Mouse (Mus musculus) myocyte (in vitro differentiated cells): ENCODE measurements around the gene Spag9. TPM values are rescaled to one million over a fixed set of nuclear protein-coding genes. Genes with fewer than 3 reads are reported as not detected.

Source experiments
- H3K27me3 ChIP-seq: one replicate; pipeline ENCODE4 v1.6.1; 2011; ENCODE audit not compliant: control insufficient read depth, insufficient read depth, insufficient read length
- H3K36me3 ChIP-seq: one replicate; pipeline ENCODE4 v1.6.1; 2011; ENCODE audit not compliant: control insufficient read depth, insufficient read depth
- H3K4me2 ChIP-seq: one replicate; pipeline ENCODE4 v1.6.1; 2011; ENCODE audit warnings: low read depth, control low read depth
- H3K4me3 ChIP-seq: one replicate; pipeline ENCODE4 v1.5.1; 2011; ENCODE audit warnings: mild to moderate bottlenecking, control low read depth, moderate library complexity
- H3K79me2 ChIP-seq: one replicate; pipeline ENCODE4 v1.6.1; 2011; ENCODE audit not compliant: control insufficient read depth, insufficient read depth
- H3ac ChIP-seq: one replicate; pipeline ENCODE4 v1.6.1; 2011; ENCODE audit not compliant: control insufficient read depth, insufficient read length
- CEBPB ChIP-seq: IDR thresholded peaks from 2 replicates; pipeline ENCODE4 v1.6.1; 2011; ENCODE audit warnings: mild to moderate bottlenecking, moderate library complexity; ENCODE audit not compliant: poor library complexity, insufficient read depth, severe bottlenecking
- E2F4 ChIP-seq: IDR thresholded peaks from one replicate; pipeline ENCODE4 v1.6.1; 2011; ENCODE audit warnings: mild to moderate bottlenecking, control low read depth, moderate library complexity; ENCODE audit not compliant: insufficient read depth
- MAX ChIP-seq: IDR thresholded peaks from one replicate; pipeline ENCODE4 v1.6.1; 2011; ENCODE audit warnings: low read depth, mild to moderate bottlenecking, control low read depth
- MYOD1 ChIP-seq, 3 experiments: IDR thresholded peaks; one replicate each; pipeline ENCODE4 v1.6.1; 2011; ENCODE audit warnings: control low read depth in 2 of 3, low read depth in 2 of 3, mild to moderate bottlenecking in 2 of 3, moderate library complexity in 1 of 3; ENCODE audit not compliant: insufficient read length in 2 of 3, control insufficient read depth in 1 of 3
- MYOG ChIP-seq, 3 experiments: IDR thresholded peaks; one replicate each; pipeline ENCODE4 v1.6.1; 2011; ENCODE audit warnings: control low read depth in 2 of 3, low read depth in 2 of 3, mild to moderate bottlenecking in 2 of 3; ENCODE audit not compliant: insufficient read length in 2 of 3, control insufficient read depth in 1 of 3, insufficient read depth in 1 of 3
- POLR2A ChIP-seq: IDR thresholded peaks from one replicate; pipeline ENCODE4 v1.6.1; 2011; ENCODE audit warnings: low read depth, mild to moderate bottlenecking, control low read depth, moderate library complexity; ENCODE audit not compliant: insufficient read length
- POLR2AphosphoS2 ChIP-seq: IDR thresholded peaks from one replicate; pipeline ENCODE4 v1.6.1; 2011; ENCODE audit warnings: low read depth, control low read depth; ENCODE audit not compliant: insufficient read length
- REST ChIP-seq: IDR thresholded peaks from one replicate; pipeline ENCODE4 v1.6.1; 2011; ENCODE audit warnings: mild to moderate bottlenecking, control low read depth, moderate library complexity; ENCODE audit not compliant: insufficient read depth, insufficient read length
- SRF ChIP-seq: IDR thresholded peaks from one replicate; pipeline ENCODE4 v1.6.1; 2011; ENCODE audit warnings: low read depth; ENCODE audit not compliant: control insufficient read depth, insufficient read length
- TCF12 ChIP-seq: IDR thresholded peaks from one replicate; pipeline ENCODE4 v1.6.1; 2011; ENCODE audit warnings: mild to moderate bottlenecking, control low read depth; ENCODE audit not compliant: poor library complexity, insufficient read depth, severe bottlenecking
- TCF3 ChIP-seq: IDR thresholded peaks from one replicate; pipeline ENCODE4 v1.6.1; 2011; ENCODE audit warnings: low read depth, control low read depth; ENCODE audit not compliant: insufficient read length
- USF1 ChIP-seq: IDR thresholded peaks from one replicate; pipeline ENCODE4 v1.6.1; 2011; ENCODE audit warnings: low read depth, mild to moderate bottlenecking, control low read depth, moderate library complexity
- polyA plus RNA-seq: library from polyadenylated mRNA; unstranded; fragments of >200 nt; fragmentation: generic; extraction: Trizol; gene quantifications from one replicate; pipeline ENCODE4 v1.2.1, GENCODE M21; 2012; ENCODE audit warnings: missing spikeins

Spag9 gene
- polyA plus RNA-seq, 1 experiment, result 16.9 TPM

GRCm38 (mm10) chr11:94134076-94134838, 138.4 kb downstream of the Spag9 start:
- H3ac ChIP-seq, result no peak overlapping the region
- no peaks in the 10 kb centered on the region for H3K79me2 ChIP-seq
- H3K36me3 ChIP-seq, result no peaks in the 10 kb centered on the region
- H3K4me2 ChIP-seq, result peak overlapping the region; percentile 57
- no peak for TF ChIP-seq TCF12
- TF ChIP-seq POLR2AphosphoS2, result no peak
- TF ChIP-seq REST, result no peak
- no peak for TF ChIP-seq POLR2A
- no peak for TF ChIP-seq E2F4
- TF ChIP-seq USF1, result no peak
- TF ChIP-seq SRF, result peak; percentile 61
- TF ChIP-seq CEBPB, result no peak
- peak in 1 of 3 experiments; percentile 58 for TF ChIP-seq MYOD1 (IDR thresholded peaks at IDR 0.05; ENCODE audit: control insufficient read depth in 1 of 3, insufficient read length in 2 of 3, low read depth in 2 of 3)
- peak in 2 of 3 experiments; percentile 30 to 70 for TF ChIP-seq MYOG (IDR thresholded peaks at IDR 0.05; ENCODE audit: control insufficient read depth in 1 of 3, insufficient read depth in 1 of 3, insufficient read length in 2 of 3, low read depth in 2 of 3)
- TF ChIP-seq TCF3, result no peak
- TF ChIP-seq MAX, result no peak
- H3K27me3 ChIP-seq, result no peaks in the 10 kb centered on the region
- peak overlapping the region; percentile 5 for H3K4me3 ChIP-seq

- TF ChIP-seq POLR2A, result peak; percentile 11
- TF ChIP-seq MYOD1 (IDR thresholded peaks at IDR 0.05; ENCODE audit: control insufficient read depth in 1 of 3, insufficient read length in 2 of 3, low read depth in 2 of 3), result peak in 2 of 3 experiments; percentile 68 to 86
- TF ChIP-seq E2F4, result no peak
- TF ChIP-seq MYOG (IDR thresholded peaks at IDR 0.05; ENCODE audit: control insufficient read depth in 1 of 3, insufficient read depth in 1 of 3, insufficient read length in 2 of 3, low read depth in 2 of 3), result peak; percentile 22 to 76 (median 41)
- Histone ChIP-seq H3K4me3 (no peak overlapping the region), H3K79me2 (no peaks in the 10 kb centered on the region), H3K36me3 (no peaks in the 10 kb centered on the region), H3K27me3 (no peaks in the 10 kb centered on the region), H3ac (no peak overlapping the region), H3K4me2 (peak overlapping the region; percentile 10)
Measured at GRCm38 (mm10) chr11:94135581-94136001, 139.7 kb downstream of the Spag9 start.

DNA sequence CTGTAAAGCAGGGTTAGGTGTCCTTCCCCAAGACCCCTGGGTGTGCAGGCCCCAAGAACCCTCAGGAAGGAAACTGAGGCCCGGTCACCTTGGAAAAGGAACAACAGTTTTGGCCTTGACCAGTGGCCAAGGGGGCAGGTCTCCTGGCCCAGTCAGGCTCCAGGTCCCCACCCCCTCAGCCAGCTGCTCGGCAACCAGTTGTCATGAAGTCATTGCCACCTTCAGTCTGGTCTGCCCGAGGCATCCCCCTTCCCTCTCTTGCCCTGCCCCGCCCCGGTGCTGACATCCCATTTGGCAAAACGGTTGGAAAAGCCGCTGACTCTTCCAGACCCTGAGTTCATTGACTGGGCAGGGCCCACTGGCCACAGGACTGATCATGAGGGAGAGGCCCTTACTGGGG, 140.8 kb downstream of the Spag9 start:
- H3K27me3 ChIP-seq, result no peaks in the 10 kb centered on the region
- peak overlapping the region; percentile 41 for H3K4me2 ChIP-seq
- TF ChIP-seq POLR2A (peak; percentile 34), CEBPB (no peak), MYOG (IDR thresholded peaks at IDR 0.05; ENCODE audit: control insufficient read depth in 1 of 3, insufficient read depth in 1 of 3, insufficient read length in 2 of 3, low read depth in 2 of 3) (peak; percentile 81 to 98 (median 92)), TCF12 (peak; percentile 80), REST (no peak), SRF (no peak), USF1 (no peak), MAX (no peak), E2F4 (no peak), TCF3 (peak; percentile 89), MYOD1 (IDR thresholded peaks at IDR 0.05; ENCODE audit: control insufficient read depth in 1 of 3, insufficient read length in 2 of 3, low read depth in 2 of 3) (peak in 2 of 3 experiments; percentile 77 to 98), POLR2AphosphoS2 (no peak)
- no peaks in the 10 kb centered on the region for H3K79me2 ChIP-seq
- no peak overlapping the region for H3ac ChIP-seq
- no peak overlapping the region for H3K4me3 ChIP-seq
- no peaks in the 10 kb centered on the region for H3K36me3 ChIP-seq

DNA sequence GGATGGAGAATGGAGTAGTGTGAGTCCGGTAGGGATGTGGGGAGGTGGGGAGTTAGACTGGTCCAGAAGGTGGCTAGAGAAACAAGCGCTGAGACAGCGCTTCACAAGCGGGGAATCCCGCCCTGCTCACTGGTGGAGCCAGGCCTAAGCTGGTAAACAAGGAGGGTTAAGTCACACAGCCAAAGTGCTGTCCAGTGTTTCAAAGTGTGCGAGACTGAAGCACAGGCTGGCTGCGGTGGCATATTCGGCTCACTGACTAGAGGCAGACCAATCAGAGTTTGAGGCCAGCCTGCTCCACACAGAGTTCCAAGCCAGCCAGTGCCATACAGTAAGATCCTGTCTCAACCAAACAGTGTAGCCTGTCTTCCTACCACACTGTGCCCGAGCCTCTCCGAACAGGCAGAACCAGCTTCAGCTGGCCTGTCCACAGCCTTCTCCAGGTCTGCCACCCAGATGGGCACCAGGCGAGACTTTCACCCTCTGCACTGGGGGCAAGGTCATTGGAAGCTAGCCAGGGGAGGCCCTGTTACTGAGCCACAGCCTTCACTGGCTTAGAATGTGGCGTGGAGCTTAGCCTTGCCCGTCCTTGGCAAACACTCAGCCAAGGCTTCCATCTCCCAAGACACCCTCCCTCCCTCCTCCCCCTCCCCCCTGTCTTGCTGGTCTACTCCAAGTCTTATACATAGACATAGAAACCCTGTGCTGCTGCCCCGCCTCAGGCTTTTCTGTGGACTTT, 141.6 kb downstream of the Spag9 start:
- Histone ChIP-seq H3ac (no peak overlapping the region), H3K79me2 (no peaks in the 10 kb centered on the region), H3K4me3 (no peak overlapping the region), H3K36me3 (no peaks in the 10 kb centered on the region), H3K27me3 (no peaks in the 10 kb centered on the region), H3K4me2 (peak overlapping the region; percentile 41)
- TF ChIP-seq MAX (no peak), TCF12 (no peak), E2F4 (no peak), POLR2A (no peak), TCF3 (no peak), MYOG (IDR thresholded peaks at IDR 0.05; ENCODE audit: control insufficient read depth in 1 of 3, insufficient read depth in 1 of 3, insufficient read length in 2 of 3, low read depth in 2 of 3) (no peak), MYOD1 (IDR thresholded peaks at IDR 0.05; ENCODE audit: control insufficient read depth in 1 of 3, insufficient read length in 2 of 3, low read depth in 2 of 3) (no peak), USF1 (no peak), SRF (no peak)
